Mouse (Mus musculus) small intestine, adult 2 months (tissue): Measurements from ENCODE around the gene Slc30a9.

ENCODE experiments used
- CTCF ChIP-seq: fragments of 200-500 bp; IDR thresholded peaks from 2 replicates; pipeline ENCODE4 v1.5.1; 2012; ENCODE audit warnings: low read depth, mild to moderate bottlenecking, control low read depth, inconsistent platforms, low read length, moderate library complexity, mixed read lengths; ENCODE audit not compliant: insufficient replicate concordance, insufficient read length; ENCODE audit errors: extremely low read depth
- POLR2A ChIP-seq: fragments of 200-500 bp; IDR thresholded peaks from 2 replicates; pipeline ENCODE4 v1.6.1; 2012; ENCODE audit warnings: low read depth, mild to moderate bottlenecking, control low read depth, inconsistent platforms, low read length, moderate library complexity

GRCm38 (mm10) chr5:67279407-67279806 lies 27.3 kb upstream of the Slc30a9 start:
- TF ChIP-seq CTCF (no peak), POLR2A (no peak)
